Mouse (Mus musculus) heart, adult 2 months (tissue): ENCODE data around the gene Ccdc167. TPM values are rescaled to one million over a fixed set of nuclear protein-coding genes. Genes with fewer than 3 reads are reported as not detected.

Source experiments
- DNase-seq, 2 experiments: peaks; one replicate each; pipeline ENCODE4 v3.0.0; 2021
- H3K27ac ChIP-seq: fragments of 200-600 bp; 2 replicates; pipeline ENCODE4 v1.8.1; 2022
- H3K27me3 ChIP-seq: fragments of 200-500 bp; 2 replicates; pipeline ENCODE4 v1.6.1; 2012; ENCODE audit warnings: mild to moderate bottlenecking, low read length, inconsistent platforms, mixed read lengths; ENCODE audit not compliant: control insufficient read depth, insufficient read depth
- H3K36me3 ChIP-seq: fragments of 200-500 bp; 2 replicates; pipeline ENCODE4 v1.6.1; 2012; ENCODE audit warnings: low read length, inconsistent platforms; ENCODE audit not compliant: control insufficient read depth, insufficient read depth
- H3K4me1 ChIP-seq: fragments of 200-500 bp; 2 replicates; pipeline ENCODE4 v1.6.1; 2011; ENCODE audit warnings: low read length; ENCODE audit not compliant: control insufficient read depth, insufficient read depth
- H3K4me3 ChIP-seq: fragments of 200-600 bp; 2 replicates; pipeline ENCODE4 v1.8.1; 2022
- H3K79me2 ChIP-seq: fragments of 200-500 bp; replicated peaks from 2 replicates; pipeline ENCODE4 v1.6.1; 2012; ENCODE audit warnings: mild to moderate bottlenecking, inconsistent platforms, low read length, moderate library complexity, mixed read lengths; ENCODE audit not compliant: control insufficient read depth, insufficient read depth
- H3K9ac ChIP-seq: fragments of 200-500 bp; 2 replicates; pipeline ENCODE4 v1.6.1; 2012; ENCODE audit warnings: low read depth, mild to moderate bottlenecking, control low read depth, inconsistent platforms, low read length, mixed read lengths
- CTCF ChIP-seq: fragments of 200-600 bp; IDR thresholded peaks from 2 replicates; pipeline ENCODE4 v1.8.1; 2022; ENCODE audit warnings: antibody characterized with exemption, mild to moderate bottlenecking, moderate library complexity
- EP300 ChIP-seq: fragments of 200-500 bp; IDR thresholded peaks from 2 replicates; pipeline ENCODE4 v1.6.1; 2011; ENCODE audit warnings: low read depth, low read length, control low read depth; ENCODE audit not compliant: insufficient read depth
- POLR2A ChIP-seq: fragments of 200-500 bp; IDR thresholded peaks from 2 replicates; pipeline ENCODE4 v1.6.1; 2011; ENCODE audit warnings: mild to moderate bottlenecking, low read depth, low read length, control low read depth; ENCODE audit not compliant: insufficient read depth
- WGBS: fragments of 180-500 bp; shearing (Covaris S2); methylation state at CpG from one replicate; pipeline ENCODE4 v1.1.7; 2018; 5-methylcytosine and 5-hydroxymethylcytosine counted together
- intact Hi-C: fragments of 180-260 bp; cut with DNase I; formaldehyde crosslinking; loops from one replicate; pipeline ENCODE4 v1.15.1; 2025
- polyA plus RNA-seq: library from polyadenylated mRNA; depleted of rRNA; stranded (reverse); fragments of >200 nt; gene quantifications from 2 replicates; pipeline ENCODE4 v1.2.3, GENCODE M21; 2012
- total RNA-seq, 2 experiments: library from RNA; stranded (reverse); gene quantifications; 2 replicates each; pipeline ENCODE4 v1.2.3; 2021

The Ccdc167 gene
- total and polyA plus RNA-seq, 3 experiments, result 6.9 to 11.8 (median 11.4) TPM

- peak overlapping the region; percentile 96 for H3K9ac ChIP-seq
- H3K36me3 ChIP-seq, result no peaks in the 10 kb centered on the region
- H3K79me2 ChIP-seq, result 0 out of 2 replicates have a peak, but pooled peaks cover 1% of the 10 kb centered on the region
- peak overlapping the region; percentile 82 for H3K4me3 ChIP-seq
- no peaks in the 10 kb centered on the region for H3K27me3 ChIP-seq
- no peak for DNase-seq
- intact Hi-C loops, result loop anchor here (2.0 kb wide), 2 partner anchors 46 to 56 kb away; partner anchors contain the start of genes Ccdc167, Gm28043 and Rnf8
- peak overlapping the region; percentile 90 for H3K27ac ChIP-seq
- no peaks in the 10 kb centered on the region; the same call in 1 of the 2 replicates for H3K4me1 ChIP-seq
- TF ChIP-seq POLR2A, result no peak
- under 1% methylated on average over 38 of the region's 41 CpGs for WGBS
Measured at GRCm38 (mm10) chr17:29660762-29661391, 56.0 kb downstream of the Ccdc167 start.

- Histone ChIP-seq H3K9ac (peak within 1 kb of the TSS; percentile 96), H3K4me1 (no peaks in the 10 kb centered on the region; the same call in 1 of the 2 replicates), H3K27ac (peak within 1 kb of the TSS; percentile 90), H3K36me3 (no peaks in the 10 kb centered on the region), H3K79me2 (0 out of 2 replicates have a peak, but pooled peaks cover 1% of the 10 kb centered on the region), H3K4me3 (peak within 1 kb of the TSS; percentile 82), H3K27me3 (no peaks in the 10 kb centered on the region)
- intact Hi-C loops, result loop anchor here (2.0 kb wide), 2 partner anchors 45 to 57 kb away; partner anchors contain the start of genes Ccdc167, Gm28043 and Rnf8
- DNase-seq, result peak; percentile 98 to 99
- no peak for TF ChIP-seq EP300
- peak; percentile 85 for TF ChIP-seq POLR2A
- WGBS, result under 1% methylated on average over 41 of the region's 41 CpGs
Measured at GRCm38 (mm10) chr17:29660076-29660761, 56.6 kb downstream of the Ccdc167 start, which contains the start of gene Cmtr1. TSS of gene Cmtr1 (plus strand) at chr17:29660595.

GRCm38 (mm10) chr17:29658249-29658648 is 58.6 kb downstream of the Ccdc167 start:
- Histone ChIP-seq H3K27me3 (no peaks in the 10 kb centered on the region), H3K27ac (no peak overlapping the region), H3K4me1 (no peaks in the 10 kb centered on the region; the same call in 1 of the 2 replicates), H3K36me3 (no peaks in the 10 kb centered on the region), H3K9ac (no peak overlapping the region), H3K4me3 (no peak overlapping the region), H3K79me2 (0 out of 2 replicates have a peak, but pooled peaks cover 1% of the 10 kb centered on the region)
- 33% methylated on average over 2 of the region's 2 CpGs for WGBS
- no peak for TF ChIP-seq POLR2A
- TF ChIP-seq EP300, result no peak
- TF ChIP-seq CTCF, result no peak
- intact Hi-C loops, result no loop called here
- DNase-seq, result no peak

- WGBS, result 84% methylated on average over 3 of the region's 3 CpGs
- Histone ChIP-seq H3K79me2 (no peaks in the 10 kb centered on the region), H3K4me1 (peaks cover 2% of the 10 kb centered on the region), H3K9ac (no peak overlapping the region), H3K27me3 (no peaks in the 10 kb centered on the region), H3K27ac (no peak overlapping the region), H3K36me3 (no peaks in the 10 kb centered on the region), H3K4me3 (no peak overlapping the region)
- TF ChIP-seq CTCF, result no peak
- no peak for TF ChIP-seq POLR2A
- TF ChIP-seq EP300, result no peak
- DNase-seq, result no peak
- intact Hi-C loops, result no loop called here
Measured at GRCm38 (mm10) chr17:29642219-29642618, 74.6 kb downstream of the Ccdc167 start.

- TF ChIP-seq POLR2A (no peak), EP300 (no peak), CTCF (no peak)
- no peaks in the 10 kb centered on the region for H3K27me3 ChIP-seq
- H3K4me1 ChIP-seq, result peaks cover 5% of the 10 kb centered on the region
- no peaks in the 10 kb centered on the region for H3K79me2 ChIP-seq
- no peak overlapping the region for H3K4me3 ChIP-seq
- 87% methylated on average over 11 of the region's 11 CpGs for WGBS
- no peak overlapping the region for H3K27ac ChIP-seq
- H3K9ac ChIP-seq, result no peak overlapping the region
- no peaks in the 10 kb centered on the region for H3K36me3 ChIP-seq
- no peak for DNase-seq
- intact Hi-C loops, result no loop called here
Measured at GRCm38 (mm10) chr17:29640971-29641370, 75.9 kb downstream of the Ccdc167 start.

GRCm38 (mm10) chr17:29637895-29638294 is 78.9 kb downstream of the Ccdc167 start:
- WGBS, result 35% methylated on average over 8 of the region's 8 CpGs
- no peaks in the 10 kb centered on the region for H3K27me3 ChIP-seq
- no peaks in the 10 kb centered on the region for H3K36me3 ChIP-seq
- H3K4me3 ChIP-seq, result no peak overlapping the region
- intact Hi-C loops, result loop anchor here (2.0 kb wide), 1 partner anchor 245 kb away; no protein-coding TSS in a partner anchor
- H3K27ac ChIP-seq, result no peak overlapping the region
- no peak overlapping the region for H3K9ac ChIP-seq
- H3K4me1 ChIP-seq, result peaks cover 5% of the 10 kb centered on the region
- DNase-seq, result peak in 1 of 2 experiments; percentile 40
- TF ChIP-seq CTCF, result no peak
- no peak for TF ChIP-seq EP300
- TF ChIP-seq POLR2A, result no peak
- H3K79me2 ChIP-seq, result no peaks in the 10 kb centered on the region
